Mouse (Mus musculus): ENCODE measurements around the gene Ppm1n. TPM values are rescaled to one million over a fixed set of nuclear protein-coding genes. Genes with fewer than 3 reads are reported as not detected.

Gene Ppm1n
- polyA plus RNA-seq, 1 experiment from 2014 or later = not detected

GRCm38 (mm10) chr7:19305413-19305735, 25.5 kb upstream of the Ppm1n start:
- Histone ChIP-seq H3K4me3 (ENCODE audit: low read depth, low read length) (no peak overlapping the region), H3K4me1 (ENCODE audit: insufficient read depth) (peaks cover 31% of the 10 kb centered on the region), H3K27ac (ENCODE audit: low read depth) (no peak overlapping the region), H3K4me2 (ENCODE audit: low read depth, low read length) (no peak overlapping the region; the same call in 1 of the 2 replicates), H3K9me3 (ENCODE audit: low read length) (no peaks in the 10 kb centered on the region), H3K36me3 (replicated peaks; ENCODE audit: insufficient read depth, low read length) (no peaks in the 10 kb centered on the region), H3K9ac (replicated peaks) (no peak overlapping the region), H3K27me3 (ENCODE audit: insufficient read depth, low read length) (peaks cover 63% of the 10 kb centered on the region)
- 5% methylated on average over 6 of the region's 6 CpGs for WGBS (ENCODE audit: insufficient replicate concordance)
- DNase-seq = no peak
- no peak for ATAC-seq
- no peak for TF ChIP-seq EP300 (IDR thresholded peaks at IDR 0.05; ENCODE audit: low read depth)
- TF ChIP-seq CTCF (IDR thresholded peaks at IDR 0.05; ENCODE audit: low read depth) = no peak

GRCm38 (mm10) chr7:19304501-19305412, 24.9 kb upstream of the Ppm1n start:
- TF ChIP-seq EP300 (IDR thresholded peaks at IDR 0.05; ENCODE audit: low read depth) (no peak), CTCF (IDR thresholded peaks at IDR 0.05; ENCODE audit: low read depth) (no peak)
- peaks cover 63% of the 10 kb centered on the region for H3K27me3 ChIP-seq (ENCODE audit: insufficient read depth, low read length)
- ATAC-seq = no peak
- no peaks in the 10 kb centered on the region for H3K36me3 ChIP-seq (replicated peaks; ENCODE audit: insufficient read depth, low read length)
- peak overlapping the region; percentile 64 for H3K4me2 ChIP-seq (ENCODE audit: low read depth, low read length)
- DNase-seq = no peak
- no peaks in the 10 kb centered on the region for H3K9me3 ChIP-seq (ENCODE audit: low read length)
- peaks cover 30% of the 10 kb centered on the region for H3K4me1 ChIP-seq (ENCODE audit: insufficient read depth)
- H3K9ac ChIP-seq (replicated peaks) = 0 out of 2 replicates have a peak overlapping the region, but pooled peaks have one; percentile 11
- peak overlapping the region; percentile 33 for H3K4me3 ChIP-seq (ENCODE audit: low read depth, low read length)
- no peak overlapping the region for H3K27ac ChIP-seq (ENCODE audit: low read depth)
- 2% methylated on average over 45 of the region's 48 CpGs for WGBS (ENCODE audit: insufficient replicate concordance)

- TF ChIP-seq CTCF (IDR thresholded peaks at IDR 0.05; ENCODE audit: low read depth) (peak; percentile 89), EP300 (IDR thresholded peaks at IDR 0.05; ENCODE audit: low read depth) (no peak)
Measured at GRCm38 (mm10) chr7:19303770-19304169, 23.9 kb upstream of the Ppm1n start.

GRCm38 (mm10) chr7:19303046-19303305, 23.1 kb upstream of the Ppm1n start:
- WGBS (ENCODE audit: insufficient replicate concordance) = 75% methylated on average over 12 of the region's 12 CpGs
- Histone ChIP-seq H3K4me3 (ENCODE audit: low read depth, low read length) (no peak overlapping the region), H3K36me3 (replicated peaks; ENCODE audit: insufficient read depth, low read length) (no peaks in the 10 kb centered on the region), H3K4me2 (ENCODE audit: low read depth, low read length) (no peak overlapping the region), H3K27ac (ENCODE audit: low read depth) (no peak overlapping the region), H3K27me3 (ENCODE audit: insufficient read depth, low read length) (peaks cover 63% of the 10 kb centered on the region), H3K9me3 (ENCODE audit: low read length) (no peaks in the 10 kb centered on the region), H3K9ac (replicated peaks) (no peak overlapping the region), H3K4me1 (ENCODE audit: insufficient read depth) (peaks cover 18% of the 10 kb centered on the region; the same call in 1 of the 2 replicates)
- ATAC-seq (no peak), DNase-seq (no peak)
- TF ChIP-seq EP300 (IDR thresholded peaks at IDR 0.05; ENCODE audit: low read depth) (no peak), CTCF (IDR thresholded peaks at IDR 0.05; ENCODE audit: low read depth) (no peak)

More at GRCm38 (mm10) chr7:19303770-19304169, 23.9 kb upstream of the Ppm1n start:
- Histone ChIP-seq H3K36me3 (replicated peaks; ENCODE audit: insufficient read depth, low read length) (no peaks in the 10 kb centered on the region), H3K9me3 (ENCODE audit: low read length) (no peaks in the 10 kb centered on the region), H3K27me3 (ENCODE audit: insufficient read depth, low read length) (peaks cover 63% of the 10 kb centered on the region), H3K27ac (ENCODE audit: low read depth) (no peak overlapping the region), H3K4me1 (ENCODE audit: insufficient read depth) (peaks cover 21% of the 10 kb centered on the region), H3K4me2 (ENCODE audit: low read depth, low read length) (peak overlapping the region; percentile 33; the same call in 1 of the 2 replicates), H3K9ac (replicated peaks) (no peak overlapping the region), H3K4me3 (ENCODE audit: low read depth, low read length) (no peak overlapping the region; the same call in 1 of the 2 replicates)
- DNase-seq = peak; percentile 88
- 2% methylated on average over 16 of the region's 16 CpGs for WGBS (ENCODE audit: insufficient replicate concordance)
- ATAC-seq = no peak

- H3K4me1 ChIP-seq (ENCODE audit: insufficient read depth) = peaks cover 15% of the 10 kb centered on the region; the same call in 1 of the 2 replicates
- TF ChIP-seq CTCF (IDR thresholded peaks at IDR 0.05; ENCODE audit: low read depth) (no peak), EP300 (IDR thresholded peaks at IDR 0.05; ENCODE audit: low read depth) (no peak)
- H3K9me3 ChIP-seq (ENCODE audit: low read length) = no peaks in the 10 kb centered on the region
- no peak overlapping the region for H3K4me3 ChIP-seq (ENCODE audit: low read depth, low read length)
- WGBS (ENCODE audit: insufficient replicate concordance) = 50% methylated on average over 13 of the region's 13 CpGs
- no peaks in the 10 kb centered on the region for H3K36me3 ChIP-seq (replicated peaks; ENCODE audit: insufficient read depth, low read length)
- DNase-seq (no peak), ATAC-seq (no peak)
- H3K4me2 ChIP-seq (ENCODE audit: low read depth, low read length) = no peak overlapping the region
- peaks cover 59% of the 10 kb centered on the region for H3K27me3 ChIP-seq (ENCODE audit: insufficient read depth, low read length)
- no peak overlapping the region for H3K27ac ChIP-seq (ENCODE audit: low read depth)
- no peak overlapping the region for H3K9ac ChIP-seq (replicated peaks)
Measured at GRCm38 (mm10) chr7:19302264-19303045, 22.6 kb upstream of the Ppm1n start.

Measured in liver, postnatal 0 days (tissue).